Mouse (Mus musculus): ENCODE measurements around the gene Pla2g2f.

DNA sequence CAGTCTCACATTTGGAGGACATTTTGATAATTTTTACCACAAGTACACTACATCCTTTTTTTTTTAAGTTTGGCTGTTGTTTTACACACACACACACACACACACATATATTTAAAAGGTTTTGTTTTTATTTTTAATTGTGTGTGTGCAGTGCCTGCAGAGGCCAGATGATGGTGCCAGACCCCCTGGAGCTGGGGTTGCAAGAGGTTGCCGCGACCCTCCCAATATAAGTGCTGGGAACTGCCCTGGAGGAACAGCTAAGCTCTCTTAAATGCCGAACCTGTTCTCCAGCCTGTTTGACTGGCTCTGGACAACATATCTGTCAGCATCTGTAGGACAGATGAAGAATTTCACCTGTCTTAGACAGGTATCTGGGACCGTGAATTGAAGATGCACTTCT lies 53.3 kb downstream of the Pla2g2f start:
- TF ChIP-seq GATA1 (IDR thresholded peaks at IDR 0.05; ENCODE audit: borderline replicate concordance, low read length) (no peak), CTCF (IDR thresholded peaks at IDR 0.05; ENCODE audit: low read depth, low read length) (no peak), TAL1 (conservative IDR thresholded peaks at IDR 0.05; ENCODE audit: low read depth, low read length) (no peak), POLR2AphosphoS5 (IDR thresholded peaks at IDR 0.05; ENCODE audit: insufficient replicate concordance, low read depth, low read length) (no peak), GATA2 (IDR thresholded peaks at IDR 0.05; ENCODE audit: borderline replicate concordance, low read depth, low read length) (no peak)

All from G1E (cell line).